Mouse (Mus musculus) spleen, embryonic (tissue): Measurements from ENCODE around the gene Vti1a.

Experiments
- CTCF ChIA-PET: fragments of 350-600 bp; sonication (Branson Sonifier 250); formaldehyde crosslinking; loops from one replicate; lab custom pipeline; 2022; lab: Charles Lee

Gene Vti1a

DNA sequence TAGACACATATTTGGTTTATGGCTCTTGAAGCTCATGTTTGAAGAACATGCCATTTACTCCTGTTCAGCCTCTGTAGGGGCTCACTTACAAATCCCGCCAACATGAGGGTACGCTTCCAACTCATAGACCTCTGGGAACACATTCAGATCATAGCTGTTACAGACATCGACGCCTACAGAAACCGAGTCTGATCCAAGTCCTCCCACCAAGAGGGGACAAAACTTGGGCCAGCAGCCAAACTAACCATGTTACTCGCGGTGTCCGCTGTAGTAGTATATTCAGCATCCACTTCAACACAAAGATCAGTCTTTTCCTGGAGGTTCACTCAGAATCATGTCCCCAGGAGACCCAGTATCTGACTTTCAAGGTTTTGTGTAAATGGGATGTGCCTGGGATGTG is 193.5 kb downstream of the Vti1a start:
- CTCF ChIA-PET = no interaction called here

DNA sequence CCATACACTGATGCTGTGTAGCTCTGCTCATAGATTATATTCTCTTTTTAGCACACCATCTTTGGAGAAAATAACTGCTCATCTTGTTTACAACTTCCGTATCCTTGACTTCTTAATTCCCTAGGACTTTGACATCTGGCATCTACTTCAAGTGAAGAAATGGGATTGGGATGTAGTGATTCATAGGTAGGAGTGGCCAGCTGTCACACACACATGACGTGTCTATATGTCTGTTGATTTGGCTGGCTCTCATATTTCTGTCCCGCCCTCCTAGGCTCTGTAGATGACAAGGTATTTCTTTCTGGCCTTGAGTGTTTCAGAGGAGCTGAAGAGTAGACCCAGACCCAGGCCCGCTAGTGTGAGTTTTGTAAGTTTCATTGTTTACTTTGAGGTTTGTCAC is 197.8 kb downstream of the Vti1a start:
- CTCF ChIA-PET = interaction anchor here (0.5 kb wide), 1 partner anchor 43 kb away, joined by 3 read pairs; no protein-coding TSS in a partner anchor

DNA sequence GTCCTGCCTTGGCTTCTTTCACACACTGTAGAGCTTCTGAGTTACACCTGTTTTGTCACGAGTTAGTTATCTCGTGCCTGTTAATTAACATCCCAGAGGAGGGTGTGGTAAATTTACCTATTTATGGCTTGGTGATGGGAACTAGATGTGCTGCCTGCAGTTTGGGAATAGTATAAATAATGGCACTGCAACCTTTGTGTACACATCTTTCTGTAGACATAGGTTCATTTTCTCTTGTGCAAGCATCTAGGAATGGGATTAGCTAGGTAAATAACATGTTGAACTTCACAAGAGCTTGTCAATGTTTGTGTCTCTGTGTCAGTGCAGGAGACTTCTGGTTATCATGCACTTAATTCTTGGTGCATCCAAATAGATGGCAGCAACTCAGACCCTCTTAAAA is 204.1 kb downstream of the Vti1a start:
- CTCF ChIA-PET = no interaction called here

DNA sequence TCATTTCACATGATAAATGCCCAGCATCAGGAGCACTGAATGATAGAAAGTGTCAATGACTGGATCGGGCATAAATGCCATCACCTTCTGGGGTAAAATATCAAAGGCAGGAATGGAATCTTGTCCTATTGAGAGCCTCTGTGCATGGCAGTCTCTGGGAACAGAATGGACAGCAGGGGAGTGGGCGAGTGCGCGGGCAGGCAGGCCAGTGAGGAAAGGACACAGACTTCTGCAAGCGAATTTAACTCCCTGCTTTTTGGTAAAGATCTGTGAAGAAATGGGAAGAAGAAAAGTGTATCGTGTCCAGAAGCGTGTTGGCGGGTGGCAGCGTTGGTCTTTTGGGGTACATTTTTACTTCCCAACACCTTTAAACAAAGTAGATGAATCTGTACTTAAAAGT is 207.2 kb downstream of the Vti1a start:
- CTCF ChIA-PET = no interaction called here

DNA sequence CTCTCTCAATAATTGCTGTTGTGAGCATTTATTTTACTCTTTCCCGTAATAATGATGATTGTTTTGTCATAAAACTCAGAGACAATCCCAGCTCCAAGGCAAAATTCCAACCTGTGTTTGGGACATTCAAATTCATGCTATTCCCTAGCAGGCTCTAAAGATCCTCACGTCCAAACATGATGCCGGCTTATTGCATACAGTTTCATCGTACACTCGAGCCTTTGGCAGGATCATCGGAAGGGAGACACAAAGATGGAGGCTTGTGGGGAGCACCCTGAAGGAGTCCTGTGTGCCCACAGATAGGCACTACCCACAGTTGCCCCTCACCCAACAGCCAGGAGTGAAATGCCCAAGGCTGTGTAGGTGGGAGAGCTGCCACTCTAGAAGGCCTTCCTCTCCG is 208.3 kb downstream of the Vti1a start:
- CTCF ChIA-PET = no interaction called here

DNA sequence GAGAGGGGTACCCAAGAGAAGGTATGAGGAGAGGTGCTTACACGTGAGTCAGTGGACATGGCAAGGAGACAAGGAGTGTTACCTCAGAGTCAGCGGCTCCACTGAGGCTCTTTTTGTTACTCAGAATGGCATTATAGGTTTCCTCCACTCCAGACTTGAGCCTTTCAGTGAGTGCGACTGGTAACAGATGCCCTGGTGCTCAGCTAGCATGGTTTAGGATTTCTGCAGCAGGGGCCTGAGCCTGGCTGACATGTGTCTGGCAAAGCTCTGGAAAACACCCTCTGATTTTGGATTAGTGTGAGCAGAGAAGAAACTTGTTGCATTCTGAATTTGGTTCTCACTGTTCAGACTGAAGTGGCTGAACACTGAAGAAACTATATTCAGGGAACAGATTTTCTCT is 209.0 kb downstream of the Vti1a start:
- CTCF ChIA-PET = no interaction called here

DNA sequence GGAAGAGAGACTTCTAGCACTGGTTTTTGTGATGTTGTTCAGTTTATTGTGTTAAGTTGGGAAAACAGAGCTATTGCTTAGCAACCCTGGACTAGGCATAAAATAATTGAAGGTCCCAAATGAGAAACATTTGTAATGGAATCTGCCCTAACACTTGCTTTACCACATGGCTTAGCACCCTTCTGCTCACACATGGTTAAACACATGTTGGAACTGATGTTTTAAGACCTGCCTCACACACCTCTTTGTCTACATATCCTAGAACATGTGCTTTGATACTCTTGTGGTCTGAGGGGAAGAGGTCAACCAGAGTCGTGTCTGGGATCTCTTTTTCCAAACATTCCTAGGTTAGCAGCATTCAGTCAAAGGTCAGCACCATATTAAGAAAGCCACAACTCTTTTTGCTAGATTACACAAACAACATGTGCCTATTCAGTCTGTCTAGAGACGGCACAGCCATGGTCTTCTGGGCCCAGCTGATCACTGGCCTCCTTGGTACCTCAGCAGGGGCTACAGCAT is 210.7 kb downstream of the Vti1a start:
- CTCF ChIA-PET = no interaction called here

DNA sequence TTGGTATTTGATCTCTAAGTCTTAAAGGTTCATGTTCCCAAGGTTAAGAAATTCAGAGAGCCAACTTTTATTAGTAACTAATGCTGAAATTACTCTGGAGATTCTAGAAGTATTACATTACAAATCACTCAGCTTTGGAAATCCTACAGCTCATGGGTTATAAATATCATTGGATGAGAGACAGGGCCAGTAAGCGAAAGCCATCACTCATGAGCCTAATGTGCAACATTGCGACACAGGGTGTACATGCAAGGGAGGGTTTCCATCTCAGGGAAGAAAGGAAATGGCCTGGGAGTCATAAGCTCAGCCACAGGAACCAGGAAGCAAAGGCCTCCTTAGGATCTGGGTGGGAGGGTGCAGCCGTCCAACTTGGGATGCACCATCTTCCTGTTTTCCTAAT is 213.9 kb downstream of the Vti1a start:
- CTCF ChIA-PET = no interaction called here

DNA sequence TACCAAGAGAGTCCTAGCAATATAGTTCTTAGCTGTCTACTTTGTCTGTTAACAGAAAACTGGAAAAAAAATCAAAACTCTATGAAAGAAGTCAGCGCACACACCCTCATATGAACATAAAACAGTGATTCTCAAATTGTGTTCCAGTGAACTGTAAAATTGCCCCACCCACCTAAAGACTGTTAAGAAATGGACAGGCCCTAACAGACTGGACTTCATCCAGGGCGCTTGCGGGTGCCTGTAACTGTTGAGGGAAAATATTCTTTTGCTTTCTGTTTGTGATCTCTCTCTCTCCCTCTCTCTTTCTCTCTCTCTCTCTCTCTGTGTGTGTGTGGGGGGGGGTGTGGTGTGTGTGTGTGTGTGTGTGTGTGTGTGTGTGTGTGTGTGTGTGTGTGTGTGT is 216.6 kb downstream of the Vti1a start:
- CTCF ChIA-PET = no interaction called here

DNA sequence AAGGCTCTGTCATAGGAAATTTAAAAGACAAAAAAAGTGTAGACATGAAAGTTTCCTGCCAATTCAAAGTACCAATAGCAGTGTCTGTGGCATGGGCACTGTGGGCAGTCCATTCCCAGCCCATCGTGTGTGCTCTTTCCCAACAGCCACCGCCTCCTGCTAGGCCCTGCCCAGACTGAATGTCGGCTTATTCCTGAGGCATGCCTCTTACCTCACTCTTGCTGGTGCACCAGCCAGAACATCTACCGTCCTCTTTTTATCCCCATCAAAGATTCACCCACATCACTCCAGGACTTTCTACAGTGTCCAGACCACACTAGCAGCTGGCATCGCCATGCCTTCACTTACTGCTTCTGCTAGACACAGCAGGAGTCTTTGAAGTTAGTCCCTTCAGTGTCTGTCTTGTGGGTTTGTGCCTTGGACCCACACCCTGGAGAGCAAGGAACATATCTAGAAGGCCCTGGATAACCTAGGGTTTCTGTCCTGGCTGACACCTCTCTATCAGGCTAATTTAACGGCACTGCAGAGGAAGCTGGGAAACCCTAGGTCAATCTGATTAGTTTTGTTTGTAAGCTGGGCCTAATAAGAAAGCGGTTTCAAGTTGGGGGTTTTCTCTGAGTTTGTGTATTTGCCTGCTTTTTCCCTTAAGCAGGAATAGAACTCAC is 220.3 kb downstream of the Vti1a start:
- CTCF ChIA-PET = no interaction called here

DNA sequence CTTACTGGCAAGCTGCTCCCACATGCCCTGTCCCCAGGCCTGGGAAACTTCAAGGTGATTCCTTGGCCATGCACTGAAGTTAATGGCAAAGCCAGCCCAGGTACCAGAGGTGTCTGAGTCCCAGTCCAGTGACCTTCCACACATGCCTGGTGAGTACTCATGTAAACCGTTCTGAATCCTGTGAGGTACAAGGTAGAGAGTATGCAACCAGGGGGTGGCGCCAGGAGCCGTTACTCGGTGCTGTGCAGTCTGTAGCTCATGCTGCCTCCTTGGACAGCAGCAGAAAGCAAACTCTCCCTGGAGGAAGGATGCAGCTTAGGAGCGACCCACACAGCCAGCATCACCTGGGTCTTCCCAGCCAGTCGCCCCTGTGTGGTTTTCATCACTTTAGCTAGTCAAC is 221.6 kb downstream of the Vti1a start:
- CTCF ChIA-PET = no interaction called here

DNA sequence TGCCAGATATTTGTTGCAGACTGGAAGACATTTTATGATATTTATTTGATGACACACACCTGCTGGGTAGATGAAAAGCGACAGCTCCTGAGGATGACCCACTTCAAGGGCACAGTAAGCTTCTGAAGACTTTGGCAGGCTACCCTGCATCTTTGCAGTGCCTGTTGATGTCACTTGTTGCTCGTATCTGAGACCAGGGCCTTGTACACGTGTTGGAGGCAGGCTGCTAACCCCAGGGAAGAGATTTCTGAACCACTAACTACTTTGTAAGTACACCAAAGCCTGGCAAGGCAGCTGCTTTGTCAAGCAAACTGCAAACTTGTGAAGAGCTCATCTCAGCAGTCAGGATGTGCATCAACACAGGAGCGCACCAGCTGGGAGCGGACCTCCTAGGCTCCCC is 225.5 kb downstream of the Vti1a start:
- CTCF ChIA-PET = interaction anchor here (0.6 kb wide), 1 partner anchor 283 kb away, joined by 3 read pairs; no protein-coding TSS in a partner anchor

DNA sequence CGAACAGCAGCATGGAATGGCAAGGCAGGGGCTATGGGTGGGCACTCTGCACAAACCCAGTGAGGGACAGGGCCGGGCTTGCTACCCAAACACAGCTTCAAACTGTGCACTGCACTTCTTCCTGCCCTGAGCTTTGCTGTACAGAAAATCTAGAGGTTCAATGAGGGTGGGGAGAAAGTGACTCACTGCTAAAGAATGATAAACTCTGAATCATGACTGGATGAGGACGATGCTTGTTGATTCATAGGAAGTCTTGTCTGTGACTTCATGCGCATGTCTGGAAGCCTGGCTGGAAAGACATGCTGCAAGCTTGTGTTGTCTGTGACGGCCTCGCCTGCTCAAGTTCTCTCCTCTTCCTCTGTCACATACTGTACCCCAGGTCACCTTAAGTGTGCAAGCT is 226.4 kb downstream of the Vti1a start:
- CTCF ChIA-PET = no interaction called here

DNA sequence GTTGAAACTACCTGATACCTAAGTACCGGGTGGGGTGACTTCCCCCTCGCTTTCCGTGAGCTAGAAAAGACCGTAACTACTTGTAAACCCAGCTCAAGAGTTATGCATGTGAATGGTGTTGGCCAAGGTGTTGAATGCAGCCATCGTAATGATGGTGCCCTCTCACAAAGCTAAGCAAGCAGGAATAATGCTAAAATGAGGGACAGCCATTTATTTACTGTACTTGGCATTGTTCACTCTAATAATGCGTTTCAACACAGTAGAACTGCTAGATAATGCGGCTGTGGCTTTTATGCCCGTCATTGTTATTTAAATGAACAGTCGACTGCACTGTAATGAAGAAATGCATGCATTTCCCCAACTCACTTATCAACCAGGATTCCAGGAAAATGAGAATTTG is 227.1 kb downstream of the Vti1a start:
- CTCF ChIA-PET = no interaction called here

DNA sequence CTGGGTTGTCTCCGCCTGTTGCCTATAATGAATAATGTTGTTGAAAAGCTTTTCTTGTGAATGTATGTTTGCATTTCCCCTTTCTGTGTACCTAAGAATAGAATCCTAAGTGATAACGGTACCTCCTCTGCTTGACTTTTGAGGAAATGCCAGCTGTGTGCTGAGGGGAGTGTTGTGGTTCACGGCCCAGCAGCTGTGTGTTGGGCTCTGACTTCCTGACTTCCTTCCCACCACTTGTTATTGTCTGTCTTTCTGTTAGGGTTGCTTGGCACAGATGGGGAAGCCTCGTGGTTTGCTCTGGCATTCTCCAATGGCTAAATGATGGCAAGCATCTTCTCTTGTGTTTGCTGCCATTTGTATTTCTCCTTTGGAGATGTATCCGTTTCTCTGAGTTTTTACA is 228.4 kb downstream of the Vti1a start:
- CTCF ChIA-PET = no interaction called here

DNA sequence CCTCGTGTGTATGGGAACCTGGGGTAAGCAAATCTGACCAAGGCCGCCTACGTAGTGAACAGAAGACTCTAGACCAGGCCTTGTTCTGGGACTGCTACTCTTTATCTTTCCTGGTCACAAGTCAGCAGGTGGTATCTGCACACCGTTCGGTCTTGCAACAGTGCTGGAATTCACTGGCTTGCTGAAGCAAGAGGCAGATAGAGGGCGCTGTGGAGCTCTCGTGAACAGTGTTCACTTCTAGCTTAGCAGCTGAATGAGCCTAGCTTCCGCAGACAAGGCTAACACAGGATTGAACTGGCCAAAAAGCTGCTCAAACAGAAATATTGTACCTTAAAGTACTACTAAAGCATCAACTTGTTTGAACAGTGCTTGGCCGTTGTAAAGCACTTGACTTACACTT is 229.4 kb downstream of the Vti1a start:
- CTCF ChIA-PET = interaction anchor here (0.8 kb wide), 1 partner anchor 134 kb away, joined by 3 read pairs; no protein-coding TSS in a partner anchor

DNA sequence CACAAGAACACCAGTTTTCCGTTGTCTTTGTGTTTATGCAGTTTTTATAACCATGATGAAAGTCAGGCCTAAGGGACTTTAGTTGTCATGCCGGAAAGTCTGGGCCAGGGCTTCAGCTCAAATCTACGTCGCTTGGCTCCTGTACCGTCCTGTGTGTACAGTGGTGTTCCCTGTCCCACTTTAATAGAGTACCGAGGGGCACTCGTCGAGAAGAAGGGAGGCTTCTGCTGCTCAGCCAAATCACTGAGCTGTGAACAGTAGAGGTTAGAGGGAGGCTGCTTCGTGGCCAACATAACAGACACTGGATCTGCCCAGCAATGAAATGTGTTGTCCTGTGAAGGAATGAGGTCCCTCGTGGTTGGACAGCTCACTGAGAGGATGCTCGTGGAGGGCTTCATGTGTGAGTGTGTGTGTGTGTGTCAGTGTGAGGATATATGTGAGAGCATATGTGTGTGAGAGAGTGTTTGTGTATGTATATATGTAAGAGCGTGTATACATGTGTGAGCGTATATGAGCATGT is 230.0 kb downstream of the Vti1a start:
- CTCF ChIA-PET = interaction anchor here (0.8 kb wide), 1 partner anchor 134 kb away, joined by 3 read pairs; no protein-coding TSS in a partner anchor

DNA sequence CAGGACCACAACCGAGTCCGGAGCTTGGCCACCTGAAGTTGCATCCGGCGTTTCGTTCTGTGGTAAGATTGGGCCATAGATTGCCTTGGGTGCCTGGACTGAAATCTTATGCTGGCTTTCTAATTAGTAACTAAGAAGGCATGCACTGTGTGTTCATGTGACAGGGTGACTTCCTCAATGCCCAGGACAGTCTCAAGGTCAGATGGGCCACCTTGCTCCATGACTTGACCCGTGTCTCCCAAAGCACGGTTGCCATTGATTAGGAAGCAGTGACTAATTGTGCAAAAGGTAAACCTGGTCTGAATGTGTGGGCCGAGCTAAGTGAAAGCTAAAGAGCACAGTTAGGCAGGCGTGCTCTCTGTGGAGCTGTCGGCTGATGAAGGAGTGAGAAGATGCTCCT is 232.1 kb downstream of the Vti1a start:
- CTCF ChIA-PET = no interaction called here

DNA sequence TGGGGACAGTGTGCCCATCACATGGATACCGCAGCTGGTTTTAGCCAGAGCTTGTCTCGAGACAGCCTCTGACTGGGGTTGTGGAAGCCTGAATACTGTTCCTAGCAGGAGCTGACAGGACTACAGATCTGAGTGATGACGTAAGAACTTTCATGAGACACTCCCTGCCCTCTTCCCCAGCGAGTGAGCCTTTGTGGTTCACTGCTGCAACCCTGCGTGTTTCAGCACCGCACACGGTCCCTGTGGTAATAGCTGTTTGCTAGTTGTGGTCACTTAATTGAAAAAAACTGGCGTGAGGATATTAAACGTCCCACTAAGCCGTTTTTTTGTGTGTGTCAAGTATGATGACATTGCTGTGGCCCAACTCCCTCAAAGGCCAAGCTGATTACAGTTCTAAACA is 232.6 kb downstream of the Vti1a start:
- CTCF ChIA-PET = no interaction called here

DNA sequence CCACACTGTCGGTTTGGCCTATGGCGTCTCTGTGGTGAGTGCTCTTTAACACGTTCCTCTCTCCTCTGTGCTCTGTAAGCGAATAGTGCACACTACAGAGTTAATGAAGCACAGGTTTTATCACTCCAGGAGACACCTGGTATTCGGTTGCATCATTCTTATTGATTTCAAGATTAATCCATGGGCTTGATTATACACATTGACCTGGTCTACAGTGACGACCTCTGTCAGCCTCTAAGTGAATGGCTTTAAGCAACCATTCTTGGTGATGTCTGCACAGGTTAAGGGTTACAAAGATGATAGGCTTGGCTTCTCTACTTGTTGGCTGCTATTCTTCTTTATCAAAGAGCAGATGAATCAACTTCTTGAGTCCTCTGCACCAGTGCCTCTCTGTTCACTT is 234.1 kb downstream of the Vti1a start:
- CTCF ChIA-PET = no interaction called here

DNA sequence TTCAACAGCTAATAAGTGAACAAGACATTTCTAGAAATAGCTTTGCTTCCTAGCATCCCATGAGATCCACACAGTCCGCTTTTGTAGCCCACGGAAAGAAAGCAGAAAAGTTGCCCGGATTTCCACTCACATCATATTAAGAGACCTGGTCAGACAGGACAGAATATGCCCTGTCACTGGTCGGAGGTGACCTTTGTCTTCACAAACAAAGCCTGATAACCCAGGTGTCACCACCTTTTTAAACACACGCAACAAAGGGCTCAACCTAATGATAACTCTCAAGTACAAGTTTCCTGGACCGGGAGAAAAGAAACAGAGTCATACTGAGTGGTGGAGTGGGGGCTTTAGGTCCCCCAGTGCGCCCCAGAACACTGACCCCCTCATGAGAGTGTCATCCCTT is 236.2 kb downstream of the Vti1a start:
- CTCF ChIA-PET = interaction anchor here (0.7 kb wide), 2 partner anchors 126 to 872 kb away, joined by 3 read pairs; no protein-coding TSS in a partner anchor

DNA sequence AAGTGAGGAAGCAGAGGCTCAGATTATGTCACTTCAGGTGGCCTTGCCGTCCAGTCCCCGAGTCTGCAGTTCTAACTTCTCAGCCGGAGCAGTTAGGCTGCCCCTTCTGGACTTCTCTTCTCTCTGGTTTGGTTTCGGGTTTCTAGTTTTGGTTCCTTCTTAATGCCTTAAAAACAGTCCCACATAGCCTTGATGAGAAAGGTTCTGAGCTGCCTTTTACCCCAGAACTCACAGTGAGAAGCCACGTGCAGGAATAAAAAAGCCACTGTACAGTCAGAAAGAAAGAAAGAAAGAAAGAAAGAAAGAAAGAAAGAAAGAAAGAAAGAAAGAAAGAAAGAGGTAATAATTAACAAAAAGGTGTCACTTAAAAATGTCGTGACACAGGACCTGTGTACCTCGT is 236.8 kb downstream of the Vti1a start:
- CTCF ChIA-PET = interaction anchor here (0.7 kb wide), 2 partner anchors 126 to 871 kb away, joined by 3 read pairs; no protein-coding TSS in a partner anchor

DNA sequence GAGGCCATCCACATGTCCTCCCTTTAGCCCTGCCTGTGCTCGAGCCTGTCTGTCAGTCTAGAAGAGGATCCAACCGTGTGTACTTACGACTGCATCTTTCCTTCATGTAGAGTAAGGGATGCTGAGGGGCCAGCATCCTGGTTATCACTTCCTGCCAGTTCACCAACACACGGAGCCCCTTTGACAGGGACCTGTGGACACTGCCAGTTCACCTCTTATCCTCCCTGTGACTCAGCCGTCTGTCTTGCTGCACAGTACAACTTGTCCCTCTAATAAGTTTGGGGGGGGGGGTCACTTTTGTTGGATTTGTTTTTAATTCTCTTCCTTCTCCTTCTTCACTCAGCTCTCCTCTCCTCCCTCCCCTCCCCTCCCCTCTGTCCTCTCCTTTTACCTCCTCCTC is 238.2 kb downstream of the Vti1a start:
- CTCF ChIA-PET = no interaction called here
